Mouse (Mus musculus): ENCODE data around the gene C1ra. TPM values are rescaled to one million over a fixed set of nuclear protein-coding genes. Genes with fewer than 3 reads are reported as not detected.
"Not testable (repeated sequence)": the region's sequence is repeated elsewhere in the genome, so short reads cannot be mapped to it uniquely, and the experiment has no call there.

C1ra gene
- polyA plus RNA-seq, 1 experiment from 2014 or later = 24.7 TPM

DNA sequence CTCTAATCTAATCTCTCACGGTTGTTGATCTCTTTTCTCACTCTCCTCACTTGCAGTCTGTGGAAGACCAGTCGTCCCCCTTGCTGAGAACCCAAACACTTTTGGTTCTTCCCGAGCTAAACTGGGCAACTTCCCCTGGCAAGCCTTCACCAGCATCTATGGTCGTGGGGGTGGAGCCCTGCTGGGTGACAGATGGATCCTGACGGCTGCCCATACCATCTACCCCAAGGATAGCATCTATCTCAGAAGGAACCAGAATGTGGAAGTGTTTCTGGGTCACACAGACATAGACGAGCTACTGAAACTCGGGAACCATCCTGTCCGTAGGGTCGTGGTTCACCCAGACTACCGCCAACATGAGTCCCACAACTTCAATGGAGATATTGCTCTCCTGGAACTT is 3.9 kb upstream of the C1ra start:
- TF ChIP-seq CTCF (IDR thresholded peaks at IDR 0.05) = no peak
- no peak for TF ChIP-seq EP300 (IDR thresholded peaks at IDR 0.05)
- no peak for ATAC-seq

DNA sequence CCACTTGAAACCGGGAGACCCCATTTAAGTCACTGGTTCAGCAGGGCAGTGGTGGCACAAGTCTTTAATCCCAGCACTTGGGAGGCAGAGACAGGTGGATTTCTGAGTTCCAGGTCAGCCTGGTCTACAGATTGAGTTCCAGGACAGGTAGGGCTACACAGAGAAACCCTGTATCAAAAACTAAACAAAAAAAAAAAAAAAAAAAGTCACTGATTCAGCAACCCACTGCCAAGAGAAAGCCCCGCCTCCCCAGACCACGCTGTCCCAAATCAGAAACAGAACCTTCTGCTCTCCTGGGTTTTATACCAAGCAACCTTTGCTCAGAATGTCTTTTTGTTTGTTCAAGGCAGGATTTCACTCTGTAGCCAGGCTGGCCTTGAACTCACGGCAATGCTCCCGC is 3.0 kb upstream of the C1ra start:
- not testable (repeated sequence) for H3K27me3 ChIP-seq (replicated peaks; ENCODE audit: insufficient read depth, low read length); ATAC-seq; H3K9ac ChIP-seq (replicated peaks; ENCODE audit: low read depth); H3K4me2 ChIP-seq (replicated peaks; ENCODE audit: low read depth, low read length); H3K4me3 ChIP-seq (ENCODE audit: low read depth, low read length); H3K9me3 ChIP-seq (ENCODE audit: low read length); H3K4me1 ChIP-seq (ENCODE audit: insufficient read depth, low read depth, low read length); DNase-seq (ENCODE audit: low spot score); H3K27ac ChIP-seq (ENCODE audit: low read length); H3K36me3 ChIP-seq (ENCODE audit: insufficient read depth, low read length)
- 82% methylated on average over 5 of the region's 5 CpGs for WGBS

More for the DNA sequence above, 3.9 kb upstream of the C1ra start:
- Histone ChIP-seq H3K4me3 (ENCODE audit: low read depth, low read length) (no peak overlapping the region), H3K9me3 (ENCODE audit: low read length) (no peaks in the 10 kb centered on the region), H3K27me3 (replicated peaks; ENCODE audit: insufficient read depth, low read length) (no peaks in the 10 kb centered on the region), H3K9ac (replicated peaks; ENCODE audit: low read depth) (no peak overlapping the region), H3K27ac (ENCODE audit: low read length) (no peak overlapping the region), H3K36me3 (ENCODE audit: insufficient read depth, low read length) (no peaks in the 10 kb centered on the region), H3K4me1 (ENCODE audit: insufficient read depth, low read depth, low read length) (no peaks in the 10 kb centered on the region), H3K4me2 (replicated peaks; ENCODE audit: low read depth, low read length) (no peak overlapping the region)
- 68% methylated on average over 10 of the region's 10 CpGs for WGBS
- no peak for DNase-seq (ENCODE audit: low spot score)

DNA sequence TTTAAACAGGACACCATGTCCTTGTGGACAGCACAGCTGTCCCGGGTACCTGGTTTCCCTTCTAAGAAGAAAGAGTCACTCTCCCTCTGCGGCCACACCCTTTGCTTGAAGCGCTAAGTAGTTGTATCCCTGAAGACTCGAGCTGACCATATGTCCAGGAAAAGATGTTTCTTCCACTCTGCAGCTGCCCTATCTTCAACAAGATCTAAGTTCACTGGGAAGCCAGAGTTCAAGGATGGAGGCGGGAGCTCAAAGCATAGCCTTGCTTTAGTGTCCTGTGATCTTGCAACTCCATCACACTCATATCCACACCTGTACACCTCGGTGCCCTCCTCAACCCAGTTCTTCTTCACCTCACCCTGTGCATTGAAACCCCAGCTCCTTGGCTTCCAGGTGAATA is 269 bp upstream of the C1ra start:
- H3K27me3 ChIP-seq (replicated peaks; ENCODE audit: insufficient read depth, low read length) = no peaks in the 10 kb centered on the region
- TF ChIP-seq EP300 (IDR thresholded peaks at IDR 0.05) = no peak
- no peak for TF ChIP-seq CTCF (IDR thresholded peaks at IDR 0.05)
- no peak for DNase-seq (ENCODE audit: low spot score)
- no peak overlapping the region for H3K4me2 ChIP-seq (replicated peaks; ENCODE audit: low read depth, low read length)
- ATAC-seq = no peak
- H3K9me3 ChIP-seq (ENCODE audit: low read length) = no peaks in the 10 kb centered on the region
- no peak overlapping the region for H3K27ac ChIP-seq (ENCODE audit: low read length)
- no peaks in the 10 kb centered on the region for H3K36me3 ChIP-seq (ENCODE audit: insufficient read depth, low read length)
- no peaks in the 10 kb centered on the region for H3K4me1 ChIP-seq (ENCODE audit: insufficient read depth, low read depth, low read length)
- no peak overlapping the region for H3K4me3 ChIP-seq (ENCODE audit: low read depth, low read length)
- no peak overlapping the region for H3K9ac ChIP-seq (replicated peaks; ENCODE audit: low read depth)
- 50% methylated on average over 6 of the region's 6 CpGs for WGBS

DNA sequence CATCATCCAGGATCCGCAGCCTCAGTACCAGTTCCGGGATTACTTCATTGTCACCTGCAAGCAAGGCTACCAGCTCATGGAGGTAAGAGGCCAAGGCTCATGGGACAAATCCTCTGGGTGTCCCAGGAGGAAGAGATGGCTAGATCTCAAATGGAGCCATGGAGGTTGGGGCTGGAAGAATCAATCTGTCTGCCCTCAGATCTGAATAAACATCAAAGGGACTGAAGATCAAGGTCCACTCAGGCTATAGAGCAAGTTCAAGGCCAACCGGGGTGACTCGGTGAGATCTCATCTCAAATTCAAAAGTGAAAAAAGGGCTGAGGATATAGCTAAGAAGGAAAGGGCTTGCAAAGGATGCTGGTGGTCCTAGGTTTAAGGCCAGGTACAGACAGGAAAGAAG is 5.5 kb downstream of the C1ra start:
- H3K27ac ChIP-seq (ENCODE audit: low read length); H3K36me3 ChIP-seq (ENCODE audit: insufficient read depth, low read length); H3K9ac ChIP-seq (replicated peaks; ENCODE audit: low read depth); H3K4me1 ChIP-seq (ENCODE audit: insufficient read depth, low read depth, low read length); DNase-seq (ENCODE audit: low spot score); H3K4me2 ChIP-seq (replicated peaks; ENCODE audit: low read depth, low read length); H3K9me3 ChIP-seq (ENCODE audit: low read length); H3K27me3 ChIP-seq (replicated peaks; ENCODE audit: insufficient read depth, low read length); ATAC-seq; H3K4me3 ChIP-seq (ENCODE audit: low read depth, low read length): not testable (repeated sequence)
- WGBS = 82% methylated on average over 4 of the region's 4 CpGs

DNA sequence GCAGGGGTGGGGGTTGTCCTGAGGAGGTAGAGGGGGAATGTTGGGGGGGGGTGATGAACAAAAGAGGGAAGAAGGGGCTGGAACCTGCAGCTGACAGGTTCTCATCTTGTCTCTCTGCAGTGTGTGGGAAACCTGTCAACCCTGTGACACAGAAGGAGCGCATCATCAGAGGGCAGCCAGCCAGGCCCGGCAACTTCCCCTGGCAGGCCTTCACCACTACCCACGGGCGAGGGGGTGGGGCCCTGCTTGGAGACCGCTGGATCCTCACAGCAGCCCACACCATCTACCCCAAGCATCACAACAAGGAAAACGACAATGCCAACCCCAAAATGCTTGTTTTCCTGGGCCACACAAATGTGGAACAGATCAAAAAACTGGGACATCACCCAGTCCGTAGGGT is 9.9 kb downstream of the C1ra start:
- not testable (repeated sequence) for H3K4me1 ChIP-seq (ENCODE audit: insufficient read depth, low read depth, low read length); H3K9ac ChIP-seq (replicated peaks; ENCODE audit: low read depth); ATAC-seq; H3K27ac ChIP-seq (ENCODE audit: low read length); H3K27me3 ChIP-seq (replicated peaks; ENCODE audit: insufficient read depth, low read length); H3K9me3 ChIP-seq (ENCODE audit: low read length); DNase-seq (ENCODE audit: low spot score); H3K4me2 ChIP-seq (replicated peaks; ENCODE audit: low read depth, low read length); H3K4me3 ChIP-seq (ENCODE audit: low read depth, low read length); H3K36me3 ChIP-seq (ENCODE audit: insufficient read depth, low read length)
- 68% methylated on average over 7 of the region's 7 CpGs for WGBS

DNA sequence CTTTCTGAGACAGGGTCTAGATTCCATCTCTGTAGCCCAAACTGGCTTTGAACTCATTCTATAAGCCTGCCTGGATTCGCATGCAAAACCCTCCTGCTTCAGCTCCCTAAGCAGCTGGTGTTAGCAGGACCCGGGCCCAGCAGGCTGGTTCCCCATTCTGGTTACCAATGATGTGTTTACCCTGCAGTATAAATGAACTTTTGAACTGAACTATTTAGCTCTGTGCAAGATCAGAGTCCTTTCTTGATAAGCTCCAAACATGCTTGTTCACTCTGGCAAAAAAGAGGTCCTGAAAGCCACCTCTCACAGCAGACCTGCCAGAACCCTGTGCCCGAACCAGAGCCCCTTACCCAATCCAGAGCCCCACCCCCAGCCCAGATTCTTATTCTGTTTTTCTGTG is 15.7 kb downstream of the C1ra start:
- Histone ChIP-seq H3K9me3 (ENCODE audit: low read length) (no peaks in the 10 kb centered on the region), H3K9ac (replicated peaks; ENCODE audit: low read depth) (no peak overlapping the region), H3K27me3 (replicated peaks; ENCODE audit: insufficient read depth, low read length) (no peaks in the 10 kb centered on the region), H3K4me1 (ENCODE audit: insufficient read depth, low read depth, low read length) (no peaks in the 10 kb centered on the region), H3K4me3 (ENCODE audit: low read depth, low read length) (no peak overlapping the region), H3K27ac (ENCODE audit: low read length) (no peak overlapping the region), H3K4me2 (replicated peaks; ENCODE audit: low read depth, low read length) (no peak overlapping the region), H3K36me3 (ENCODE audit: insufficient read depth, low read length) (no peaks in the 10 kb centered on the region)
- 66% methylated on average over 3 of the region's 3 CpGs for WGBS
- no peak for TF ChIP-seq EP300 (IDR thresholded peaks at IDR 0.05)
- TF ChIP-seq CTCF (IDR thresholded peaks at IDR 0.05) = no peak
- ATAC-seq (no peak), DNase-seq (ENCODE audit: low spot score) (no peak)

DNA sequence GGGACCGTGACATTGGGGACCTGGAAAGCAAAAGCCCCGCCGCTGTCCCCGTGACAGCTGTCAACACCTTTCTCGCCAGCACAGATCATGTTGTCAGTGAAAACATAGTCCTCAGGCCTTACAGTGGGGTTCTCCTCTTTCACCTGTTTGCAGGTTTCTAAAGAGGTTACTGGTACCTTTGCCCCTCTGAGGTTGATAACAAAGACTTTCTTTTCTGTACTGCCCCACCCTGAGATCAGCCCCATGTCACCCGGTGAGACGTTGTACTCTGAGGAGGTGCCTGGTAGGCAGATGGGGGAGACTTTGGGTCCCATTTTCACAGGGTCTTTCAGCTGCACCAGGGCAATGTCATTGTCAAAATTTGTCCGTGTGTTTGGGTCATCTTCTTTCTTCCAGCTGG is 18.9 kb downstream of the C1ra start:
- no peaks in the 10 kb centered on the region for H3K36me3 ChIP-seq (ENCODE audit: insufficient read depth, low read length)
- no peaks in the 10 kb centered on the region for H3K9me3 ChIP-seq (ENCODE audit: low read length)
- no peaks in the 10 kb centered on the region for H3K4me1 ChIP-seq (ENCODE audit: insufficient read depth, low read depth, low read length)
- TF ChIP-seq CTCF (IDR thresholded peaks at IDR 0.05) (no peak), EP300 (IDR thresholded peaks at IDR 0.05) (no peak)
- H3K4me2 ChIP-seq (replicated peaks; ENCODE audit: low read depth, low read length) = no peak overlapping the region
- no peaks in the 10 kb centered on the region for H3K27me3 ChIP-seq (replicated peaks; ENCODE audit: insufficient read depth, low read length)
- DNase-seq (ENCODE audit: low spot score) (no peak), ATAC-seq (no peak)
- no peak overlapping the region for H3K9ac ChIP-seq (replicated peaks; ENCODE audit: low read depth)
- WGBS = 77% methylated on average over 8 of the region's 8 CpGs
- no peak overlapping the region for H3K4me3 ChIP-seq (ENCODE audit: low read depth, low read length)
- H3K27ac ChIP-seq (ENCODE audit: low read length) = no peak overlapping the region

DNA sequence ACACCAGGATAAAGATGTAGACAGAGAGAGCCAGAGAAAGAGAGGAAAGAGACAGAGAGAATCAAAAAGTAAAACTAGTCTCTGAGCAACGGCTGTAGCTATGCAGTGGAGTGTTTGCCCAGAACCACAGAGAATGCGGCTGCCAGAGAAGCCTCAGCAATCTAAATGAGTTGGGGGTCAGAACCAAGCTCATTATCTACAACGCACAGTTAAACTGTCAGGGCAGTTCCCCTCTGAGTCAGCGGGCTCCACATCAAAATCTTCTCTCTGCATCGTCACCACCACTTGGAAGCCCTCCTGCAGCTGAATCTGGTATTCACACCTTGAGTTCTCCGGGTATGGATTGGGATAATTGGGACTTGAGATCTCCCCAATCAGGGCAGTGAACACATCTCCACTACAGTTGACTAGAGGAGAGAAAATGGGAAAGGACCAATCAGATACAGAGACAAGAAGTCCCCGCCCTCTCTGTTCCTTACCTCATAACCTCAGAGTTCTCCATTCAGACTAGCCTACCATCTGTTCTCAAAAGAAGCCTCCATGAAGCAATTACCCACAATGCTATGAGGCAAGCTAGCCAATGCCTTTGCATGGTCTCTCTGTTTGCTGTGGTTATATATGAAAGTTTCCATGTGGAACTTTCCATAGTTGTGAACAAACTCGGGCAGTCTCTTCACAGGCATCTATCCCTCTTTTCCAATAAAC is 24.1 kb downstream of the C1ra start:
- DNase-seq (ENCODE audit: low spot score) = not testable (repeated sequence)

DNA sequence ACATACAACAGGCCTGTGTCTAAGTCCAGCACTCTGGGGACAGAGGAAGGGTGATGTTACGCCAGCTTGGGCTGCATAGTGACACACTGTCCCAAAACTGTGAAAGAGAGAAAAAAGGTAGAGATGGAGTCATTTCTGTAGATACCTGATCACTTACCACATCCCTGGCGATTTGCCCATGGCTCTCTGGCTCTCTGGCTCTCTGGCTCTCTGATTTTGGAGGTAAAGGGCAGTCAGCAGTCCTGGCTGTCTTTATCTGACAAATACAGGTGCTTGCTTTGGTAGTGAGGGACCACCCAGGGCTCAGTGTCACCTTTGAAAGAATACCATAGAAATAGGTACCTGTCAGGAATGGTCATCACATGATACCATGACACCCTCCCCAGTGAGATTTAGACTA is 29.0 kb downstream of the C1ra start:
- H3K9ac ChIP-seq (replicated peaks; ENCODE audit: low read depth); H3K4me1 ChIP-seq (ENCODE audit: insufficient read depth, low read depth, low read length); H3K27ac ChIP-seq (ENCODE audit: low read length); H3K4me3 ChIP-seq (ENCODE audit: low read depth, low read length); DNase-seq (ENCODE audit: low spot score); ATAC-seq; H3K4me2 ChIP-seq (replicated peaks; ENCODE audit: low read depth, low read length); H3K36me3 ChIP-seq (ENCODE audit: insufficient read depth, low read length); H3K27me3 ChIP-seq (replicated peaks; ENCODE audit: insufficient read depth, low read length); H3K9me3 ChIP-seq (ENCODE audit: low read length): not testable (repeated sequence)
- WGBS = 82% methylated on average over 2 of the region's 2 CpGs

More for the DNA sequence above, 24.1 kb downstream of the C1ra start:
- H3K4me3 ChIP-seq (ENCODE audit: low read depth, low read length); H3K4me1 ChIP-seq (ENCODE audit: insufficient read depth, low read depth, low read length); H3K27ac ChIP-seq (ENCODE audit: low read length); H3K4me2 ChIP-seq (replicated peaks; ENCODE audit: low read depth, low read length); H3K9me3 ChIP-seq (ENCODE audit: low read length); H3K36me3 ChIP-seq (ENCODE audit: insufficient read depth, low read length); H3K9ac ChIP-seq (replicated peaks; ENCODE audit: low read depth); H3K27me3 ChIP-seq (replicated peaks; ENCODE audit: insufficient read depth, low read length); ATAC-seq: not testable (repeated sequence)
- WGBS = 63% methylated on average over 7 of the region's 8 CpGs

Measured in lung, postnatal 0 days (tissue).